Mouse (Mus musculus) embryo, embryonic 11 days (tissue): ENCODE measurements around the gene Extl1.
"Not testable (repeated sequence)": the region's sequence is repeated elsewhere in the genome, so short reads cannot be mapped to it uniquely, and the experiment has no call there.

Experiments
- DNase-seq: peaks from one replicate; pipeline ENCODE4 v3.0.0-alpha.2; 2015

Extl1 gene

DNA sequence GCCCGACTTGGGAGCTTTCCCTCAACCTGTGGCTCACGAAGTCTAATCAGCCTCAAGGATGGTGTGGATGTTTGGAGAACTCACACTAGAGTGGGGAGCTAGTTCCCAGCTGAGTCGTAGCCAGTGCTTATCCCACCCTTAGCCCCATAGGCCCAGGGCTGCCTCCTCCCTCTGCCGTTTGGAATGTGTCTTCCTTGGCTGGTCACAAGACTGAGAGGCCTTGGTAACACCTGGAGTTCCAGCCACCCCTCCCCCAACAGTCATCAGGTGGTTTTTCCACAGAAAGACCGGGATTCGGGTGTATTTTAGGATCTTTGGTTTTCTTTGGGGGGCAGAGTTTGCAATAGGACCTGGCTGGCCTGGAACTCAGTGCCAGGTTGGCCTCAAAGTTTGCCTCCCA lies 33.0 kb downstream of the Extl1 start:
- DNase-seq: no peak

DNA sequence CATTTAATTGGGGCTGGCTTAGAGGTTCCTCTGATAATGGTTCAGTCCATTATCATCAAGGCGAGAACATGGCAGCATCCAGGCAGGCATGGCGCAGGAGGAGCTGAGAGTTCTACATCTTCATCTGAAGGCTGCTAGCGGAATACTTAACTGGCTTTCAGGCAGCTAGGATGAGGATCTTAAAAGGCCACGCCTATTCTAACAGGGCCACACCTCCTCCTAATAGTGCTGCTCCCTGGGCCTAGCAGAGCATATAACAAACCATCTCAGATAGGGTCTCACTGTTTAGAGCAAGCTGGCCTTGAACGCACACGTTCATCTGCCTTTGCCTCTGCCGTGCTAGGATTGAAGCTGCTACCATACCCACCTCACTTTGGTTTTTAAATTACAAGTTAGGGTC lies 33.8 kb downstream of the Extl1 start:
- no peak for DNase-seq

DNA sequence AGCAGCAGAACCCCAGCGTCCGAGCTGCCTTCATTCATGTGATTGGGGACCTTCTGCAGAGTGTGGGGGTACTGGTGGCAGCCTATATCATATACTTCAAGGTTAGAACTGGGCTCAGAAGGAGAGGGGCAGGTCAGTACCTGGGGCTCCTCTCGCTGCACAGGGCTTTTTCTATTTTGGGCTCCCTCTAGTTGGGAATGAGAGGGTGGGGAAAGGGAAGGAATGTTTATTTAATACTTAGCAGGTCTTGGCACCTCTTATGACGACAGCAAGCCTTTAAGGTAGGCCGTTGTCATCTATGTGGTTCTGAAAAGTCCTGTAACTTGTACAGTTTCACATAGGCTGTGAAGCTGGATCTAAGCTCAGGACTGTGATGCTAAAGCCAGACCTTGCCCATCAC lies 35.1 kb downstream of the Extl1 start:
- DNase-seq: no peak

DNA sequence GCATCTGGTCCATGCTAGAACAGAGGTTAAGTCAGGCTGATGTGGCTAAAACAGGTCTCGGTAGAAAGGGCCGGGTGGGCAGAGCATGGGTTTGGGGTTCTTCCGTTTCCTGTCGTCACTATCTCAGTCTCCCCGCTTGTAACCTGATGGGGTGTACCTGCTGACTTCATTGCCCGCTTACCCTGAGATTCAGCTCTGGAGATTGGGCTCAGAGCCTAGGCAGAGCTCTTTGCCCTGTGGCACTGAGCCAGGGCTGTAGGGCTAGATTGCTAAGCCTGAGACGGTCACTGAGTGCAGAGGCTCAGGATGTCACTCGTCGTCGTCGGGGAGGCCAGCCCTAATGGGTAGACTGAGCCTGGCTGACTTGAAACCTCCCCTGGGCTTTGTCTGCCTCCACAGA lies 35.6 kb downstream of the Extl1 start:
- DNase-seq: no peak

DNA sequence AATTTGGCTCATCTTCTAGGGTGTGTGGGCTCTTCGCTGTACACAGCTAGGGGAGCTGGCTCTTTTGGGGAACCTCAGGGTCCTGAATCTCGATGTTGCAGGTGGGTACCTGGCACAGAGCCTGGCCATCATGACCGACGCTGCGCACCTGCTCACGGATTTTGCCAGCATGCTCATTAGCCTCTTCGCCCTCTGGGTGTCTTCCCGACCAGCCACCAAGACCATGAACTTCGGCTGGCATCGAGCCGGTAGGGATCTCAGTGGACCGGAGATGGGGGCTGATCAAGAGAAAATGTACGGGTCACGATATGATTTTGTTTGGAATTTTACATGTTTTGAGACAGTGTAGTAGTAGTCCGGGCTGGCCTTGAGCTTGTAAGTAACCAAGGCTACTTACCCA lies 37.8 kb downstream of the Extl1 start:
- DNase-seq: no peak

DNA sequence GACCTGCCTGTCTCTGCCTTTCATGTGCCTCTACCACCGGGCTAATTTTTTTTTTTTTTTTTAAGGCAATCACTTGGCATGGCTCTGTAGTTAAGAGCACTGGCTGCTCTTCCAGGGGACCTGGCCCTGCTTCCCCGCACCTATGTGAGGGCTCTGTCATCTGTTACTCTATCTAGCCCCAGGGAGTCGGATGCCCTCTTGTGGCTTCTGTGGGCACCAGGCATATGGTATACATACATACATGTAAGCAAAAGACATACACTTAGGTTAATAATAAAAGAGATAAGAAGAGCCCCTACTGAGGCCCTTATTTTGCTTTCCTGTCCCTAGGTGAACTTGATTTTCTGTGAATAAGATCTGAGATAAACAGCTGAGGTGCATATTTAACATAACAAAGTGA lies 39.0 kb downstream of the Extl1 start:
- DNase-seq: no peak

DNA sequence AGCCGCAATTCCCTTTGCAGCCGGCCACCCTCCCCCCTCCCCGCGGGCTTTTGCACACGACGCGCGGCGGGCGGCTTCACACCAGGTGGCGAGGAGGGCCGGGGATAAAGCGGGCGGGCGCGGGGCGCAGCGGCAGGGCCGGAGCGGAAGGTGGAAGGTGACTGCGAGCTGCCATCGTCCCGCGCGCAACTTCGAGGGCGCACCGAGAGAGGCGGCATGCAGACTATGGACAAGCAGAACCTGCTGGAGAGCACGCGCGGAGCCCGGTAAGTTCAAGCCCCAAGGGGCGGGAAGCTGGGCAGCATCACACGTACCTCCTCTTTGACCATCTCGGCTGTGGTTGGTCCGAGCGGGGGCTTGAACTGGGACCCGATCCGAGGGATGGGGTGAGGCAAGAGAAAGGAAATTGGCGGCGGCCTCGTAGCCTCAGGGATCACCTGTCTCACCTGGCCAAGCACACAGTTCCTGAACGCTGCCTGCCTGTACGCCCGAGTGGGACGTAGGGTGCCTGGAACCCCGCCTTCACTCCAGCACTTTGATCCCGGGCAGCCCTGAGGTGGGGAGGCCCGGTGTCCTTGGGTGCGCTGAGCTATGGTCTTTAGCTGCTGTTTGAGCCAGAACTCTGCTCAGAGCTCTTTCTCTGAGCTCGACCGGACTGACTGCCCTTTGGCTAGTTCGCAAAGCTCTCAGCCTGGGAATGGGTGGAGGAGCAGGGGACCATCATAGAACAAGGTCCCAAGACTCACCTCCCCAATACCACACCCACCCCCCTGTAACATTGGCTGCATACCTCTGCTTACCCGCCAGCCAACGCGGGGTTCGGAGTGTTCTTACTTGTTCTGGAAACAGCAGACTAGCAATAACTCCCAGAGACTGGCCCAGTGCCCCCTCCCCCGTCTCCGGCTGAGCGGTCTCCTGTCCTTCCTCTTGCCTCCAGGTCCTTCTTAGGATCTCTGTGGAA lies 40.3 kb downstream of the Extl1 start, which contains the start of gene Slc30a2:
TSS of gene Slc30a2 (plus strand) at position 111 of the 961 bp plus-strand sequence.
- DNase-seq: peak; percentile 37

DNA sequence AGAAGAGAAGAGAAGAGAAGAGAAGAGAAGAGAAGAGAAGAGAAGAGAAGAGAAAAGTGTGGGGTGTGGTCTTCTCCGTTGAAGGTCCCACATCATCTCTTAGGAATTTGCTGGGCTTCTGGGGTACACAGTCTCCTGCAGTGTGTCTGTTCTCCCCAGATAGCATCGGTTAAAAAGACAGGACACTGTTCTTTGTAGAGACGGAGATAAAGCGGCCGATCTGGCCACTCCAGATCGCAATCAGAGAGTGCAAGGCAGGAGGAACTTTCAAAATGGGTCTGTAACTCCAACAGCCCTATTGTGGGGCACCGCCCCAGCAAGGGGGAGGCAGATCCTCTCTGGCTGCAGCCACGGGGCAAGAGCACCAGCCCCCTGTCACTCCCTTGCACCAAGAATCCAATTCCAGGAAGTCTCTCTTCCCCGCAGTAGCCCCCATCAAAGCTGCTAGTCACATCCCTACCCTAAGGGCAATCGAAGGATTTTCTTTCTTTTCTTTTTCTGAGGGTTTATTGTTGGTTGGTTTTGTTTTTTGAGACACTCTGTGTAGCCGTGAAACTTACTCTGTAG lies 41.4 kb downstream of the Extl1 start:
- no peak for DNase-seq

DNA sequence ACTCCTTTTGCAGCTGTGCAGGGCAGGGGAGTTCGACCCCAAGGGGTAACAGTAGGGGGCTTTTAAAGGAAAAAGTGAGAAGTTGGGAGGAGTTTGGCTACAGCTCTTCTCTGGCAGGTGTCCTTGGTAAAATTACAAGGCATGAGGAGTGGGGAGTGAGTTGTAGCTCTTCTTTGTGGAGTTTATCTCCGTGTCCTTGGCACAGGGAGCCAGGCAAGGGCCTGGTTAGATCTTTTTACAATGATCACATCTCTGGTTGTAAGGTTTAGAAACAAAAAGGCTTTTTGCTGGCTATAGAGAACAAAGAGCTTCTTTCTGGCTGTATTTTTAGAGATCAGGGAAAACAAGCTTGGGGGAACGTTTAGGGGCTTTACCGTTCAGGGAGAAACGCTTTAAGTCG lies 42.4 kb downstream of the Extl1 start:
- not testable (repeated sequence) for DNase-seq

DNA sequence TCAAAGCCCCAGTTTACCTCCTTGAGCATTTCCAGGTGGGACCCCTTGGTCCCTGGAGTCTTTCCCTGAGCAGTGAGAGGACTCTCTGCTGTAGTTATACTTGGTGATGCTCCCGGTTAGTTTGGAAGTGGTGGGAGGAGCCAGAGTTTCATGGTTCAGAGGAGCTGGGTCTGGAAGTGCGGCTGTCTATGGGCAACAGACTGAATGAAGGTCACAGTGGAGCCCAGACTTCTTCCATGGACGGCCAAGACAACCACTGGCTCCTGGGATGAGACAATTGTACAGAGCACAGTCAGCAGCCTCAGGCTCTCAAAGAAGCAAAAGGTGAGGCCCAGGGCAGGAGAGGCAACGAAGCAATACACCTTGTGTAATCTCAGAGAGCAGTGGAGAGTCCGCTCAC lies 53.4 kb downstream of the Extl1 start:
- DNase-seq: no peak

DNA sequence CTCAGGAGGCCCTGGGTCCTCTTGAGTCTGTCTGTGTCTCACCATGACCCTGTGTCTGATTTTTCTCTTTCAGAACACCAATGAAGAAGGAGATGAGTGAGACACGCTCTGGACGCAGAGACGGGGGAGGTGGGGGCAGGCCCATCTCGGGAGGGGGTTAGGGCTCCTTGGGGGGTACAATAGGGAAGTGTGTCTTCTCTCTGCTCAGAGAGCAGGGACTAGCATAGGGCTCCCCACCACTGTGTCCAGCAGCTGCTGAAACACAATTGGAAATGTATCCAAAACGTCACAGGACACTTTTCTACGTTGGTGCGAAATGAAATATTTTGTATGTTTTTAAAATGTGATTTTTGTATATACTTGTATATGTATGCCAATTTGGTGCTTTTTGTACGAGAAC lies 54.8 kb downstream of the Extl1 start:
- no peak for DNase-seq

DNA sequence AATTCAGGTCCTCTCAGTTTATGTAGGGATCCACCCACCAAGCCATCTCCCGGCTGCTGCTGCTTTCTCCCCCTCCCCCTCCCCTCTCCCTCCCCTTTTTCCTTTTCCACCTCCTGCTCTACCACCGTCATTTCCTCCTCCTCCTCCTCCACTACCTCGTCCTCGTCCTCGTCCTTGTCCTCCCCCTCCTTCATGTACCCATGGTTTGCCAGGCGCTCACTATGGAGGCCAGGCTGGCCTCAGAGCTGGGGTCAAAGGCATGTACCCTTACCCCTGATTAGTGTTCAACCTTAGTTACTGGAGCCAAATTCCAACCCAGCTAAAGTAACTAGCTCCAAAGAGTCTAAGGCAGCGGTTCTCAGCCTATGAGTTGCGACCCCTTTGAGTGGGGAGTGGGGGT lies 55.5 kb downstream of the Extl1 start:
- DNase-seq: no peak

DNA sequence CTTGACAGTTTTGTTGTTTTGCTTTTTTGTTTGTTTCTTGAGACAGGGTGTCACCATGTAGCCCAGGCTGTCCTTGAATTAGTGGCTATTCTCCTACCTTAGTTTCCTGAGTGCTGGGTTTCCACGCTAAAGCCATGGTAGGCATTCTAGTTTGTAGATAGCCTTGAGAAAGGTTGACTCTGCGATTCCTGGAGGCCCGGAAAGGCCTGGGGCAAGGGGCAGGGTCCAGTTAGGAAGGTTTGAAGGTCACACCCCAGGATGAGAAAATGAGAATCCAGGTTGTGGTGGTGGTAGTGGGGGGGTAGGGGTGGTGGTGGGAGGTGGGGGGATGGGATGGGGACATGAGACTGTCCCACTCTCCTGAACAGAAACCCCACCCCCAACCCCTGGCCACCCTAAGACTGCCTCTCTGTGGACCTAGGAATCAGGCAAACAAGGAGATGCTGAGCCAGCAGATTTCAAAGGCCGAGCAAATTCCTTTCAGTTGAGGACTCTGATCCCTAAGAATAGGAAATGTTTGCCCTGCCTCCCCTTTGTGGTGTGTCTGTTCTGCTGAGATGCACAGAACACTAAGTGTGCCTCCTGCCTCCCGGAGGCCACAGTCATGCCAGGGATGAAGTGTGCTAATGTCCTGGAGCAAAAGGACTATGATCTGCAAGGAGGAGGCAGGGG lies 56.7 kb downstream of the Extl1 start:
- DNase-seq: no peak

DNA sequence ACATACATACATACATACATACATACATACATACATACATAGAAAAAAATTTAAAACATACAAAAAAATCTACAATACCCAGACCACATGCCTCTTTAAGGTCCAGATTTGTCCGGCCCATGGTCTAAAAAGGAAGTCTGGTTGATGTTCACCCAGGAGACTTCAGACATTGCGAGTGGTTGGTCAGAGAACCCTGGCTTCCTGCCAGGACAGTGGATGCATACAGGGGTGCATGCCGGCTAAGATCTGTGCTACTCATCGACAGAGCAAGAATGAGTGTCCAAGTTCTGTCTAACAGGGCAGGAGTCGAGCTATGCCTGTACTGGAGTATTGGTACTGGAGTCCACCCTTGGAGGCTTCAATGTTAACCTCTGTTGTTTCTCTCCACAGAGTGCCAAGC lies 59.0 kb downstream of the Extl1 start:
- no peak for DNase-seq

DNA sequence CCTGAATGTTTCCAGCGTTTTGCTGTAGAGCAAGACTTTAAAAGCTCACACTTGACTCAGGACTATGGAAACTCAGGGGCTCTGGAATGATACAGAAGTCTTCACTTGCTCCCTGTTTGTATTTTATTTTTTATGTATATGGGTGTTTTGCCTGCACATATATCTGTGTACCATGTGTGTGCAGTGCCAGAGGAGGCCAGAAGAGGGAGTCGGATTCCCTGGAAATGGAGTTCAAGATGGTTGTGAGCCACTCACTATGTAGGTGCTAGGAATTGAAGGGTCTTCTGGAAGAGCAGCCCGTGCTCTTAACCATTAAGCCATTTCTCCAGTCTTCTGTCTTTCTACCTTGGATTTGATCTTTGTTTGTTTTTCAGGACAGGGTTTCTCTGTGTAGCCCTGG lies 62.1 kb downstream of the Extl1 start:
- no peak for DNase-seq

DNA sequence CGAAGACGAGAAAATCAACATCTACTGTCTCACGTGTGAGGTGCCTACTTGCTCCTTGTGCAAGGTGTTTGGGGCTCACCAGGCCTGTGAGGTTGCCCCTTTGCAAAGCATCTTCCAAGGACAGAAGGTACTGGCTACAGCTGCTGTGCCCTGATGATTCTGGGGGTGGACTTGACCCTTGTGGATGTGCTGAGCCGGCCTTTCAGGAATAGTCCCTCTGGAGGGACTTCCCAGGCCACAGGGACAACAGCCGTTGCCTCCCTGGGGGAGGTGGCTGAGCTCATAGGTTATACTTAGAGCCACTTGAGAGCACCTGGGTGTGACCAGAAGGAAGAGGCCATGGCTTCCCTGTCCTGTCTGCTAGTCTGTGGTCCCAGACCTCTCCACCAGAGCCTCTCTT lies 64.0 kb downstream of the Extl1 start:
- DNase-seq: no peak

DNA sequence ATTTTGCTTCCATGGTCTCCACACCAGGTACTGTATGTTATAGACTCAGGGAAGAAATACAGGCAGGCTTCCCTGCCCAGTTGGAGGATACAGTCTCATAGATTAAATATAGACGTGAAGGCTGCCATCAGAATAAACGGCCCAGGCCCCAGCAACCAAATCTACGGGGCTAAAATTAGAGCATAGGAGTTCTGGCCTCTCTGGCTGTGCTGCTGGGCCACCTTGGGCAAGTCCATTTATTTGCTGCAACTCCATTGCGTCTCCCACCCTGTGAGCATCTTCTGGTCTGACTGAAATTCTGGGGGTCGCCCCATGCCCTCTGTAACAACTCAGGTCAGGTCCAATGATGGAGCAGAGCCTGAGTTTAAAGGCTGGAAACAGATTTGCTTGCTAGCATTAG lies 64.6 kb downstream of the Extl1 start:
- no peak for DNase-seq

DNA sequence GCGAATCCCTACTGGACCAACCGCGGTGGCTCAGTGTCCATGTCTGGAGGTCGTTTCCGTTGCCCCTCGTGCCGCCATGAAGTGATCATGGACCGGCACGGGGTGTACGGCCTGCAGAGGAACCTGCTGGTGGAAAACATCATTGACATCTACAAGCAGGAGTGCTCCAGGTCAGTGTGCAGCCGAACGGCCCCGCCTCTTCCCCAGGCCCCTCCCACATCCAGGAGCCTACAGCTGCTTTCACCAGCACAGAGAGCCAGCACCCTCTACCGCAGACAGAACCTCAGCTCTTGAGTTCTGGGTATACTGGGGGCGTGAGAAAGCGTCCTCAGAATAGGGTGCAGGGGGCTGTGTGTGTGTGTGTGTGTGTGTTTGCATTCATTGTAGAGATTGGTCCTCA lies 67.3 kb downstream of the Extl1 start:
- no peak for DNase-seq

DNA sequence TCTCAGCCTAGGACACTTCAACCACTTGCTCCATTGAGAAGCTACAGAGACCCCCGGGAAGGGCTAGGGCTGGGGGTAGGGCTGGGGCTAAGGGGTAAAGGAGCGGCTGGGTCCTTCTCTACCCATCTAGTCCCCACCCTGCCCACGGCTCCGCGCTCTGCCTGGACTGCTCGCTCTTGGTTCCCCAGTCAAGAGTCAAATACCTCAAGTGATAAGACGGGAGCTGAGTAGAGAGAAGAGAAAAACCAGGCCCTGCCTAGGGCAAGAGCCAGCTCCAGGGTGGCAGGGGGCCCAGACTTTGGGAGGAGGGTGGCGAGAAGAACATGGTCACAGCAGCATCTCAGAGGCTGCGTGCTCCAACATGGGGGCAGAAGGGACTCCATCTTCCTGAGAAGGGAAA lies 68.2 kb downstream of the Extl1 start:
- no peak for DNase-seq

DNA sequence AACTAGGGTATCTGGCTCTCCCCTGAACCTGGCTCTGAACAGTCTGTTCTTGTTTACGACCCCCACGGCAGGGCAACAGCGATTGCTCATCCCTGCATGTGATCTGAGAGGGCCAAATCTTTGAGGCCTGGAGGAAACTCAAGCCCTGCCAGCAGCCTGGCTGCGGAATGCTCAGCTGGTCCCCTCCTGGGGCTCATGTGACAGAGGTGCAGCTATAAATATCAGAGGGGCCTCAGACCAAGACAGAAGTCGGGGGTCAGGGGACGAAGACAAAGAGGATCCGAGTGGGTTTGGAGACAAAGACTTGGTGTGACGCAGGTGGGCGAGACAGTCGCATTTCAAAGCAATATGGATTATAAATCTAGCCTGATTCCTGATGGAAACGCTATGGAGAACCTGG lies 68.8 kb downstream of the Extl1 start, which contains the start of gene Trim63:
TSS of gene Trim63 (plus strand) at position 245 of the 400 bp plus-strand sequence.
- no peak for DNase-seq

DNA sequence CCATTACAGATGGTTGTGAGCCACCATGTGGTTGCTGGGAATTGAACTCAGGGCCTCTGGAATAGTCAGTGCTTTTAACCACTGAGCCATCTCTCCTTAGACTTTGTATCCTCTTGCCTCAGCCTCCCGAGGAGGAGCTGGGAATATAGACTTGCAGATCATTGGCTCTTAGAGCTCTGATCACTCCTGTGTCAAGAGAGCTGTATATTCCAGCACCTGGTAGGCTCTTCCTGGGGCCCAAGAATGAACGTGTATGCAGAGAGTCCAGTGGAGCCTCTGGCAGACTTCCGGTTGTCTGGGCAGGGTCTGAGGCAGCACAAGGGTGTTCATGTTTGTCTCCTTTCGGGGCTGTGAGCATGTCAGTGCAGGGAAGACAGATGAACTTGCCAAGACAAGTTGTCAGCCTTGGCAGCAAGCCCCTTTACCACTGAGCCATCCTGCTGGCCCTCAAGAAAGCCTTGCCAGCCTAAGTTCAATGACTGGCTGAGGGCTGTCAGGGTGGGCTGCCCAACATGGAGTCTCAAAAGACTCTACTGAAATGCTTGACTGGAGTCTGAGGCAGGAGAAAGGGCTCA lies 69.5 kb downstream of the Extl1 start:
- no peak for DNase-seq

DNA sequence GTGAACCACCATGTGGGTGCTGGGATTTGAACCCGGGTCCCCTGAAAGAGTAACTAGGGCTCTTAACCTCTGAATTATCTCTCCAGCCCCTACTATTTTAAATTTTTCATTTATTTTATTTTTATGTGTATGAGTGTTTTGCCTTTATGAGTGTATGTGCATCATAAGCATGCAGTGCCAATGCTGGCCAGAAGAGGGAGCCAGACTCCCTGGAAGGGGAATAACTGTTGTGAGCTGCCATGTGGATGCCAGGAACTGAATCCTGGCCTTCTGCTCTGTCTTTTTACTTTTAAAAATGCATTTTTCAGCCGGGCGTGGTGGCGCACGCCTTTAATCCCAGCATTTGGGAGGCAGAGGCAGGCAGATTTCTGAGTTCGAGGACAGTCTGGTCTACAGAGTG lies 70.7 kb downstream of the Extl1 start:
- DNase-seq: no peak

DNA sequence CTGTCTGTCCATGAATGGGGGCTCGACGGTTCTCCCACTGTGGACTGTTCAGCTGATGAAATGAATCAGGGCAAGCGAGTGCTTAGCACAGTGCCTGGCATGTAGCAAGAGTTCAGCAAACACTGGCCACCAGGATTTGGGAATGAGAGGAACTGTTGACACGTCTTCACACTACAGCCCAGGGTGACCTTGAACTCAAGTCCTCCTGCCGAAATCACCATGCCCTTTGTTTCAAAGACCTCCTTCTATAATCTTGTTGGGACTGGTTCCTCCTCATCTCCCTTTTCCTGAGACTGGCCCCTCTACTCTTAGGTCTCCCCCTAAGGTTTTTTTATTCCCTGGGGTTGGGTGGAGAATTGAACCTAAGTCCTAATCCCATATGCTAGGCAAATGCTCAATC lies 71.3 kb downstream of the Extl1 start:
- no peak for DNase-seq

DNA sequence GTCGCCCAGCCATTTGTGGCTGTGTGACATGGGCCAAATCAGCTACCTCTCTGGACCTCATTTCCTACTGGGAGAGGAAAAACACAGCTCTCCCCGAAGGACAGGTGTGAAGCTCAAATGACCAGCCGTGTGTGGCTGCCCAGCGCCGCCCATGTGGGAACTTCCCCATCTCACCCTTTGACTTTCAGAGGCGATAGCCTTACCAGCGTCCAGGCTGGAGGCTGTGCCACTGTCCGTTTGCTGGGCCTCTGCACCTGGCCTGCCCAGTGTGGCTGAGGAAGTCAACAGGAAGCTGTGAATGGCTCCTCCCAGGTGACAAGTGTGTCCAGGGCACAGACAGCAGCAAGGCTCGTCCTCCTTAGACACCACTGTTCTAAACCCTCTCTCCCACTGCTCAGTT lies 71.9 kb downstream of the Extl1 start:
- DNase-seq: no peak
